Mouse (Mus musculus) telencephalon, adult 2 months (tissue): ENCODE results near the gene Stx19.
A peak's percentile ranks its signal among the peaks of the same experiment; 100 is the strongest.

Experiments
- DNase-seq: peaks from one replicate; pipeline ENCODE4 v3.0.0-alpha.2; 2011; ENCODE audit warnings: low read depth, low spot score

Stx19 gene

DNA sequence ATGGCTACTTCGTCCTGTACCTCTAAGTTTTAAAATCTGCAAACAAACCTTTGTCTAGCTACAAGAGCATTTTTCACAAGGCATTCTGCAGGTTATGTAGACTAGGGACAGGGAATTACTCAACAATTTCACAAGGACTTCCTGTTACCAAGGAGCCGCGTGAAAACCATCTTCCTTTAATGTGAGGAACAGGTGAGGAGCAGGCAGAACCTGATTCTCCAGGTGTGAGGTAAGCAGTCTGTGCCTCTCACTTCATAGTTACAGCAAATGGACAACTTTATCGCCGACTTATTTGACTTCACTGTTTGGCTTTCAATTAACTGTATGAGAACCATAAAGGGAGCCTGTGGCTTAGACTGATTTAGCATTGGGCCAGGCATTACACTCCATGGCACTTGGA, at the start of gene Stx19:
Stx19 (plus strand) TSS at position 186 of the 400 bp plus-strand sequence.
- DNase-seq: no peak

DNA sequence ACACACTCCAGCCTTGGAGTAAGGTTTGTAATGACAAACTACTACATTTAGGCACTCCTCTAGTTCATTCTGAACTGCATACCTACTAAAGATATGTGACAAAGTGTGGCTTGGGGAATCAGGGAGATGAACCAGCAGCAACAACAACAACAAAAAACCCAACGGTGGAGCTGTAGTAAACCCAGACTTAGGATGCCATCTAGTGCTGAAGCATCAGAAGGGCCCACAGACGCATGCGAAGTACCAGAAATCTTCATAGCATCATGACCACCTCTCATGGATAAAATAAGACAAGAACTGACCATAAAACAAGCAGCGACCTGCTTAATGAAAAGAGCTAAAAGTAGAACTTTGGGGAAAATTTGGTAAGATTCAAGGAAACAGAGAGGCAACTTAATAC, 41.0 kb upstream of the Stx19 start:
- no peak for DNase-seq

DNA sequence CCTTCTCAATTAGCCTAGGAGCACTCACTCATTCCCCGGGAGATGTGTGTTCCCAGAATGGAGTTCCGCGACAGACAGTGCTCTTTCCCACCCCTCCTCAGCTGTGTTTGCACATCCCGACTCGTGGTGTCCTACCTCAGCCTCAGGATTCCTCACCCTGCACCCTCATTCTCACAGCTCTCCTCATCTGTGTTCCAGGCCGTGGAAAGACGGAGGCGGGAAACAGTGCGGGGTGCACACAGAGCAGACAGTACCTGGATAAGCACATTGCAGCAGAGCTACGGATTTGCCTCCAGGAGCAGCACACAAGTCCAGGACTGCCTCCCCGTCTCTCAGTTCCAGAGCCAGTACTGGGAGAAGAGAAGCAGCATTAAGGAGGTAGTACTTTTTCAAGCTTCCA, 38.4 kb upstream of the Stx19 start:
- DNase-seq: no peak

DNA sequence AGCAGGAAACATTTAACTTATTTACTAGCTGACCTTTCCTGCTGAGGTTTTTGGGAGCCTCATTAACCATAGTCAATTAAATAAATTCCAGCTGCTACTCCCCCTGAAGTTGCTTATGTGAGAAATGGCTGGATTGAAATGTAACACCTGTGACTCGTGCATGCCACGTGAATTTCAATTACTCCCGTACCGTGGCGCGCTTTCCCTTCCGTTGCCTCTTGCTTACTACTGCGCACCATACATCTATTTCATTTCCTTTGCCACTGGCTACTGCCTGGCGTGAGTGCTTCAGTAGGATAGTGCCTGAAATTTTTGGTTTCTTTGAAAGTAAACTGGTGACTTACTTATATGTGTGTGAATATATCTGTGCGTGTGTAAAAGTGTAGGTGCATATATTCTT, 36.2 kb upstream of the Stx19 start:
- no peak for DNase-seq

DNA sequence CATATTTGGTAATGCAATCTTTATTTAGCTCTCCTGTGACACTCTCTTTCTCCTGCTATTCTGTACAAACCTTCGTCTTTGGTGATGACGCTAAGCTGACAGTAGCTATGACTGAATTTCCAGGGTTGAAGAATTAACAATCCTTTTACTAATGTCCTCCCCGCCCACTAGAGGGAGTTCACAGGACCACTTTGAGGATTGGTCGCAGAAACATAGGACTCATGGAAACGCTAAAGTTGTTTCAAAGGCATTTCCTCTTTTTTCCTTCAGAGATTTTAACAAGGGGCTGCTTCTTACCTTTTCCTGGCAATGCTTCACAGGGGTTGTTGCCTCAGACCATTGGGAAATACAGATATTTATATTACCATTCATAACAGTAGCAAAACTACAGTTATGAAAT, 32.2 kb upstream of the Stx19 start:
- no peak for DNase-seq

DNA sequence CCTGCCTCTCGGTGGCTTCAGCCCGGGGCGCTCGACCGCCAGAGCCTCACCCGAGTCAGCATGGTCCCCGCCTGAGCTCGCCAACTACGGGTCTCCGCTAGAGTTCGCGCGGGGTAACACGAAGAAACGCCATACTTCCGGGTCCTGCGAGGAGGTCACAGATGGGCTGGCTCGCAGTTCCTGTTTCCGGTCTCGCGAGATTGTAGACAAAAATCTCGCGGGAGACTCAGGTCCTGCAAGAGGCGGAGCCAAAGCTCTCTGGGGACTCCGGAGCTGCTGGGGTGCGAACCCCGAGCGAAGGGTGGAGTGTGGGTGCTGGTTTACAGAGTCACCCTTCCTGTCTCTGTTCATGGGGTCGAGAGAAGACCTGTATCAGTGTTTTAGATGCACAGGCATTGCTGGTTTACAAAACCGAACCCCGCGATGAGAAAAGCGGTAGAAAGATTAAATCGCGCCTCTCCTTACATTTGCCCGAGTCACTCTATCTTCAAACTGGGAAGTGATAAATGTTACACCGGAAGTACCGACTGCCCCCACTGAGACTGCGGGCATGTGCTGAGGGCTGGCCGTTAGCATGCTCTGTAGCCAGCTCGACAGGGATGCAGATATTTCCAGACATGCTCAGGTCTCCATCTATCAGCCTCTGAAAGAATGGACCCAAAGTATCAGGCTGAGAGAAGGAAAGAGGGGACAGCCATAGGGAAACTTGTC, 27.7 kb upstream of the Stx19 start, which contains the start of gene Nsun3:
Nsun3 (minus strand) TSS at position 198 of the 711 bp plus-strand sequence.
- peak; percentile 98 for DNase-seq

DNA sequence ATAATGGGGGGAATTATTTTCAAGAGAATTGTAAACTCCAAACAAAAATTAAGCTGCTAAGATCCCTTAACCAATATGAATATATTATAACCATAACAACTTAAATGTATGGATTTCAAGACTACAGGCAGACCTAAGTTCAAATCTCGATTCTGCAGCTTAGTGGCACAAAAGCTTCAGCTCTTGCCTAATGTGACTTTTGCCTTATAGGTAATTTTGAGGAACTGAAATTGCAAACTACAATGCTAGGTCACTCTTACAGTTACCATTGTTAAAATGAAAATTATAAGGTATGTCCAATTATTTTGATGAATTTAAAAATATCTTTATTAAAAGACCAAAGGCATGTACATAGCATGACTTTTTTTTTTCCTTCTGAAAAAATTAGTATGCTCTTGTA, 17.9 kb upstream of the Stx19 start:
- no peak for DNase-seq

DNA sequence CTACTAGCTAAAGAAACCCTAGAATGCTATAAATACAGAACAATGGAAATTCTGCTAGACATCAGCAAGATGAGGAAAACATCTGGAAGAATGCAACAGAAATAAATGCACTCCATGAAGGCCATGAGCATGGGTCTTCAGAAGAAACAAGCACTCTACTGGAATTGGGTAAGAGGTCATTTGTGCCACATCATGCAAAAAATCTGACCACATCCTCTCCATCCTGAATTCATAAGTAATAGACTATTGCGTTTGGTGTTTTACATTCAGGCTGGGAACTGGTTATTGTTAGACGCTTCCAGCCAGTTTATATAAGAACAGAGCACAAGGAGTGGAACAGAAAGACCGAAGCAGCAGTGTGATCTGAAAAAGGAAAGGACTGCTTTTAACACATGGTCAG, 15.7 kb upstream of the Stx19 start:
- DNase-seq: no peak

DNA sequence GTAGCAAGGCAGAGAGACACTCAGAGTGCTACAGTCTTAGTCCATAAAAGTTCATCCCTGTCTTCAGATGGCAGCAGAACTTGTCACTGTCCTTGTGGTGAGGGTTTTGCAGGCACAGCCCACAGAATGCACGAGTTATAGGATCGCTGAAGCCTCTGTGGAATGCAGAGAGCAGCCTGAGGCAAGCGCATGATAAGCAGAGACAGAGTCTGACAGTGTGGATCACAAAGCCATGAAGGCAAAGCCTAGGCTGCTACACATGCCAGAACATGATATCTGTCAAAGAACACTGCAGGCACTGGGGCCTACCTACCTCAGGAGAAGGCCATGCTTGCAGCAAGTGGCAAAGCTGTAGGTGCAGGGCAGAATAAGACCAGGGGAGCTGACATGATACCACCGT, 15.1 kb upstream of the Stx19 start:
- DNase-seq: no peak

DNA sequence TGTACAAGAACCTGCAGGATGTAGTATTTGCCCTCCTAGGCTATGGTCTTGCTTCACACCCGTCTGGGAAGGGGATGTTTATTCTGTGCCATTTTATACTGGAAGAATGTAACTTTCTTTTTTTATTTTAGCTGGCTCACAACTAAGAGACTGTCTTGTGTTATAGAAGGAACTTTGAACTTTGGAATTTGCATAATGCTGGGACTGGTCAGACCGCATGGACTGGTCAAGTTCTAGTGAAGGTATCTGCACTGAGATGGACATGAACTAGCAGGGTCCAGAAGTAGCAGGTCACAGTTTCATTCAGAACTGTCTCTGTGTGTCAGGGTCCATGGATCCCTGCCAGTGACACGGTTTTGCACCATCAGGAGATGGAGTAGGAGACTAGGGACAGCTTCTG, 14.6 kb upstream of the Stx19 start:
- no peak for DNase-seq

DNA sequence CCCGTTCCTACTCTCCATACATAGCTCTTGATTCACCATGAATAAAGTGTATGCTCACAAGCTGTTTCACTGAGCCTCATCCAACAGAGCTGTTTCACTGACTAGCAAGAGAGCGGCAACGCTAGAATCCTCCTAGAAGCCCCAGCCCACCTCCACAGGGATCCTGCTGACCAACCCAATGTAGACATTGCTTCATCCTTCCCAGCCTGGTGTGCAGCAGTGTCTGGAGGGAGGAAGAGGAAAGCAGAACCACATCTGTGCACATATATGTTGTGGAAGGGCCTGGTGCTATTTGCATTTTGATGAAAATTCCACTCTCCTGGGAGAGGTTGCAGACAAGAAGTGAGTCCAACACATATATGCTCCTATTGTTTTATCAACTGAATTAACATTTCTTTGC, 9.9 kb upstream of the Stx19 start:
- no peak for DNase-seq

DNA sequence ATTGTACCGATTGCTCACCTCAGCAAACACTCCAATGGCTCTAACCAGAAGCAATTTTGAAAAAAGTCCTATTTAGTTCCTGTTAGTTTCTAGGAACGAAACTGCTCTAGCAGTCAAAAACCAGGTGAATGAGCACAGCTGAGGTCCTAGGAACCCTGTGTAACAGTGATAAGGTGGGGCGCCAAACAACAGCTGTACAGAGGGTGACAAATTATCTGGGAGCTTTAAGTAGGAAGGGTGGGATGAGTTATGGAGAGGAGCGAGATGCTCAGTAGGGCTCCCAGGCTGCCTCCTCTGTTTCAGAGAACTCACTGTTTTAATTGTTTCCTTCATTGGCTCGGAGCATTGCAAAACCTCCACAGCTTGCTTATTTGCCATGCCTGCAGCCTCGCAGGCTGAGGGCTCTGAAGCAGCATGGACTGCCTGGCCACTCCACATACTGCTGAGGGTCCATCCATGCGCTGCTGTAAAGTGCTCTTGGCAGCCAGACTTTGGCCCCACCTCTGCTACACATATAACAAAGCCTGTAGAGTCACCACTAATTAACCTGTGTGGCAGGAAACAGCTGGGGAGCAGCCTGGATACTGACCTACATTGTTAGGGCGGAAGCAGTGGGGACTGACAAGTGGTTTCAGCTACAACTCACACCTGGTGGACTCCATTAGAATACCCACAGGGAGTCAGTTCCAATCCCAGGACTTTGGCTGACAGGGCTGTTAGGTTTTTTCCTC, 7.1 kb upstream of the Stx19 start:
- no peak for DNase-seq

DNA sequence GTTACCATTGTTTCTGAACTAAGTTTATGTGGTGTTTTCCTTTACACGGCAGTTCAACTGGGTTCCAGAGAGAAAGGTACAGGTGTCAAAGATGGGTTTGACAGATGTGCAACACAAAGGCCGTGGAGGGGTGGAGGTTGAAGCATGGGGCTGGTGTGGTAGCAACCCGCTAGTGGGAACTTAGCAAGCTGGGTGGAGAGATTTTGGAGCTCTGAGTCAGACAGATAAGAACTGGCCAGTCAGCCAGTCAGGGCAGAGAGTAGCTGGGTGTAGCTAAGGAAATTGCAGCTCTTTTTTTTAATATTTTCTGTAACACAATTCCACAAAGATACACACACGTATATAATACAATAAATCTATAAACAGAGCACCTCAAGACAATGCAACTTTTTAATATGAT, 3.6 kb upstream of the Stx19 start:
- DNase-seq: no peak

DNA sequence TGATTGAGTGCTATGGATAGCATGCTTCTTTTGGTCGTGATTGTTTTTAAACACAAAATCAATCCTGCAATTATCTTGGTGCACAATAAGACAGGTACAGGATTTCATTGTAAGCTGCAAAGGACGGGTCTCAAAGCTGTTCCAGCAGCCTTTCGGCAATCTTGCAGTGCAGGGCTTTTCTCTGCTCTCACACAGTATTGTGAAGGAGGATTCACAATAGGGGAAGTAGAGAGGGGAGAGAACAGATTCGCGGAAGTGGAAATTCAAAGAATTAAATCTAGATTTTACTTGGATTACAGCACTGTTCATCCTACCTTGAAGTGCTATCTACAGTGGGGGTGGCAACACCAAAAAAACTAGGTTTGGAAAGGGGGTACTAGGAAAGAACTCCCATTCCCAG, 686 bp upstream of the Stx19 start:
- DNase-seq: no peak

DNA sequence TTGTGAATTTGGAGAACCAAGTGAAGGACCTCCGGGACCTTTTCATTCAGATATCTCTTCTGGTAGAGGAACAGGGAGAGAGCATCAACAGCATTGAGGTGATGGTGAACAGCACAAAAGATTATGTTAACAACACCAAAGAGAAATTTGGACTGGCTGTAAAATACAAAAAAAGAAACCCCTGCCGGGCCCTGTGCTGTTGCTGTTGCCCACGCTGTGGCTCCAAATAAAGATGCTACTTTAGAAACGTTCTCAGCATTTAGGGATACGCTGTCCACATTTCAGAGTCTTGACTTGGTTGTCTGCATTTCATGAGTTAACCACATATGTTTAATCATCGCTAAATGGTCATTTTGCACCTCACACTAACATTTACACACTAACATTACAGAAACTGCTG, 8.0 kb downstream of the Stx19 start:
- no peak for DNase-seq

DNA sequence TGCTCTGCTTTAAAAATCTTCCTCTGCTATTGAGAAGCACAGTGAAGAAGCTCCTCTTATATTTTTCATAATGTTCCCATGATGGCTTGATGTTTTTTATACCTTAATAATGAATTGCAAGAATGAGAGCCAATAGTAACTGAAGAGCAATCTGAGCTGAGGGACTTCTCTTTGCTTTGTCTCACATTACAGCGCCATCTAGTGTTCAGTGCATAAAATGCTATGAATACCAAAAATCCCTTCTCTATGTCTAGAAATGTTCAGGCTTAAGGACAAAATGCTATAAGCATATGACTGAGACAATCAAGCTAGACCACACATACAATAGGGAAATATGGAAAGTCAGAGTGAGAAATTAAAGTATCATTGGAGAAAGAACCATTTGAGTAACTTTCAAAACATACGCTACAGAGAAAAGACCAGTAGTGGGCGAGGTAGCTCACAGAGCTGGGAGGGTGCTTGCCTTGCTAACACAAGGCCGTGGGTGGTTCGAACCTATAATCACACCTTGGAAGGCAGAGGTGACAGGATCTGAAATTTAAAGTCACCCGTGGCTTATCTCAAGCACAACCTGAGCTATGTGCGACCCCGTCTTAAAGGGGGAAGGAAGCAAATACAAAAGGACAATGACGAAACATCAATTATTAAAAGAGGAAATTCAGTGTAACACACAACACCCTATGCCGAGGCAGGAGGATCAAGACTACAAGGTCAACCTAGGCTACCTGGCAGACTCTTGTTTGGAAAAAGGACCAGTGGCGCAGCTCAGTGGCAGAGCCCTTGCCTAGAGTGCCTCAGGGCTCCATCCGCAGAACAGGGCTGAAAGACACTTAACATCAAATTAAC, 11.9 kb downstream of the Stx19 start:
- DNase-seq: no peak

DNA sequence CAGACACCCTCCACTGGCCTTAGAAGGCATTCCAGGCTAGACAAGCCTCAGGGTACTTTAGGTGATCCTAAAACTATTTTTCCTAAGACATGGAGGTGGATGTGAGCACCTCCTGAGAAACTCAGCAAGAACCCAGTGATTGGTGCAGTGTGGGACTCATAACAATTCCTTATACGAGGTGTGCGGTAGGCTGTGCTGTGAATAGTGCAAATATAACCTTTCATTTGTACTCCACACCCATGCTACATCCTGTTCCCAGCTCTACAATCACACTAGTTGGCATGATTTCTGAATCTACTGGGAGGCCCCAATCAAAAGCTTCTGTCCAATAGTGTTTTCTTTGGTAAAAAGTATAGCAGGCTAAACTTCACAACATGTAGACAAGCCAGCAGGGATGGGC, 17.6 kb downstream of the Stx19 start:
- no peak for DNase-seq

DNA sequence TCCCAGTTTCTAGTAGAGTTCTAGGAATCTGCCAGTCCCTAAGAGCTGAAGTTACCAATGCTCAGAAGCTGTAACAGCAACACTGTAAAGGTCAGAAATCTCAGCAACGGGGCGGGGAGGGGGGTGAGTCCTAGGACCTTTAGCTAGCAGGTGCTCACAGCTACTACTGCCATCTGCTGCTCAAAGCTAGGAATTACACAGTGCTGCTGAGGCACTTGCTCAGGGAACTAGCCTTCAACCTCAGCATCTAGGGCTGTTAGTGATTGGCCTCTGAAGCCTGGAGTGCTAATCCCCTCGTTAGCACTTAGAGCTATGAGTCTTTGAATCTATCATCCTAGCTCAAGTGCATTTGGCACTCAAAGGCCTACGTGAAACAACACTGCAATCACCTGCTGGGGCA, 18.0 kb downstream of the Stx19 start:
- DNase-seq: no peak

DNA sequence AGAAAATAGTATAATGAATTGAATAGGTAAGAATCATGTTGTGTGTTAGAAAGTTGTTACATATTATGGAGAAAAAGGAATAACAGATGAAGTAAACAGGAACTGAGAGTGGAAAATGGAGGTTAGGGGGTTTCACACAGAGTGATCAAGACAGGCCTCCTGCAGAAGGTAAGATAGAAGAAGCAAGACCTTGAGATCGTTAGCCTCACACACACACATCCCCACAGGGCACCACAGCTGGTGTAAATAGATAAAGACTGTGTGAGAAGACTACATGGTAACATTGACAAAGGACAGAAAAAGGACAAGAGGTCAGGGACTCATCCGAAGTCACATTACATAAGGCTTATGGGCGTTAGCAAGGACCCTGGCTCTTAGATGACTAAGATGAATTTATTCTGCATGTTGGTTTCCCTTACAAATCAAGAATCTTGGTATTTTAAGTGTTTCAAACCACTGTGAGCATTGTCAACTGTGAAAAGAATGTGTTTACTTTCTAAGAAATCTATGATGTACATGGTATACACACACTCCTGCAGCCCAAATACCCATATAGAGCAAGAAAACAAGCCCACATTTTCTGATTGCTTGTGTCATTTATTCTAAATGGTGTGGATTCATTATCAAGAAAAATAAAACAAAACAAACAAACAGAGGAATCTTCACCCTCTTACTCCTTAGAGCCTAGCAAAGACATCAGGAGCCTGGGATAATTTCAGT, 19.7 kb downstream of the Stx19 start:
- DNase-seq: no peak

DNA sequence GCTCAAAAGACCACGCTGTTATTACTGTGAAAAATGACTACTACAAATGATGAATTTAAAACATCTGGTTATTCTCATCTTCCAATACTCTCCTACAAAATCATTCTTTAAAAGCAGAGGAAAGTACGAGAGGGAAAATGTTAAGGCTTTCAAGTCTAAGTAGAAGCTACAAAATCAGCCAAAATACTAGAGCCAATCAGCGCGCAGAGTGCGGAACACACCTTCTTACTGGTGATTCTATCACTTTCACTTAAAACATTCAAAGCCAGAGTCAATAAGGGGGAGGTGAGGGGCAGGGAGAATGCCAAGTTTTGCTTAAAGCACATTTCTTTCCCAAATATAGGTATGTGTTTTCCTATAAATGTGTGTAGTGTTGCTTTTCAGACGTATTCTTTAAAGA, 30.9 kb downstream of the Stx19 start:
- no peak for DNase-seq

DNA sequence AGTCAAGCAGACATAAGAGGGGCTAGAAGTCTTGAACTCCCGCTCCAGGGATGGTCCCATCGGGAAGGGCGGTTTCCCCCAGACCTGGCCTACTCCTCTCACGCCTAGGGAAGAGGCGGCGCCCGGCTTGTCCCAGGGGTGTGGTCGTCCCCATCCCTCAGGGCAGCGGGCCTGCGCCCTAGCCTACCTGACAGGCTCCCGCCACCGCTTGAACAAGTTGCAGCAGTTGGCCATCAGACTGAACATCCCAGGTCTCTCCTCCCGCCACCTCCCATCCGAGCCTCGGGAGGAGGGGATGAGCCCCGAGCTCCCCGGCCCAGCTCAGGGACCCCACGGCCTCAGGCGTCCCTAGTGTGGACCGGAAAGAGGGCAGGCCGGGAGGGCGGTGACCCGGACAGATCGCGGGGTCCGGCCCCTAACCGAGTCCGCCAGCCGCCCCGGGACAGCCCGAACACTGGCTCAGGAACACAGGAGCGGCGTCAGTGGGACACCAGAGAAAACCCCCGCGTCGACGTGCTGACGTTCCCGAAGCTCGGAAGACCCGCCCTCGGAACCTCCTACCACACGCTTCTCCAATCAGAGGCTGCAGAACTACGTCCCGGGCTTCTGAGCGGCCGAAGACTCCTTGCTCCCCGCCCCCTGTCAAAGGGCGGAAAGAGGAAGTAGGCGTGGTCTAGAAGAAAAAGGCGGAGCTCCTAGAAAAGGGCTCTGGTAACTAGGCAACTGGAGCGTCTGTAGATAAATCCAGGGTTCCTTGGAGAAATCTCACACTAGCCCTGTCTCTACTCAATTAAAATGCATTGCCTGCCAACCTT, 32.2 kb downstream of the Stx19 start, which contains the start of gene Arl13b:
Arl13b (minus strand) TSS at position 543 of the 815 bp plus-strand sequence.
- DNase-seq: peak; percentile 98
